Mouse (Mus musculus) forebrain, postnatal 0 days (tissue): ENCODE results near the gene Dkk3. TPM values are rescaled to one million over a fixed set of nuclear protein-coding genes. Genes with fewer than 3 reads are reported as not detected.
A peak's percentile ranks its signal among the peaks of the same experiment; 100 is the strongest.

Experiments used
- ATAC-seq: fragments of 200-750 bp; cut with Nextera tagmentation; 2 replicates; pipeline ENCODE4 v1.8.0; 2017; ENCODE audit warnings: mild to moderate bottlenecking, moderate library complexity
- DNase-seq: peaks from one replicate; pipeline ENCODE4 v3.0.0-alpha.2; 2015
- H3K27ac ChIP-seq: fragments of 300-500 bp; sonication (generic); 2 replicates; pipeline ENCODE4 v1.5.1; 2014; ENCODE audit warnings: low read depth, mild to moderate bottlenecking, antibody characterized with exemption, low read length, moderate library complexity, mixed read lengths
- H3K27me3 ChIP-seq: fragments of 300-500 bp; sonication (generic); 2 replicates; pipeline ENCODE4 v1.6.1; 2014; ENCODE audit warnings: mild to moderate bottlenecking, low read length, mixed read lengths; ENCODE audit not compliant: insufficient read depth
- H3K36me3 ChIP-seq: fragments of 300-500 bp; sonication (generic); 2 replicates; pipeline ENCODE4 v1.6.1; 2014; ENCODE audit warnings: mild to moderate bottlenecking, moderate library complexity; ENCODE audit not compliant: insufficient read depth
- H3K4me1 ChIP-seq: fragments of 300-500 bp; sonication (generic); 2 replicates; pipeline ENCODE4 v1.6.1; 2014; ENCODE audit warnings: antibody characterized with exemption; ENCODE audit not compliant: insufficient read depth
- H3K4me2 ChIP-seq: fragments of 300-500 bp; sonication (generic); 2 replicates; pipeline ENCODE4 v1.6.1; 2014; ENCODE audit warnings: low read depth, mild to moderate bottlenecking, moderate library complexity
- H3K4me3 ChIP-seq: fragments of 300-500 bp; sonication (generic); 2 replicates; pipeline ENCODE4 v1.5.1; 2014; ENCODE audit warnings: low read depth, low read length, mixed read lengths
- H3K9ac ChIP-seq: fragments of 300-500 bp; sonication (generic); 2 replicates; pipeline ENCODE4 v1.6.1; 2014; ENCODE audit warnings: mild to moderate bottlenecking
- H3K9me3 ChIP-seq: fragments of 300-500 bp; sonication (generic); 2 replicates; pipeline ENCODE4 v1.6.1; 2016; ENCODE audit warnings: low read length
- CTCF ChIP-seq: sonication (generic); IDR thresholded peaks from 2 replicates; pipeline ENCODE4 v1.5.1; 2016; ENCODE audit warnings: antibody characterized with exemption, control low read depth, low read depth
- WGBS: fragments of 180-500 bp; shearing (Covaris S2); extraction: QIAGEN DNeasy Blood & Tissue Kit; methylation state at CpG from one replicate; pipeline ENCODE4 v1.1.7; 2014; 5-methylcytosine and 5-hydroxymethylcytosine counted together
- polyA plus RNA-seq: library from polyadenylated mRNA; unstranded; fragments of >200 nt; fragmentation: Nextera tagmentation; extraction: Ambion mirVana; gene quantifications from 2 replicates; pipeline ENCODE4 v1.2.1, GENCODE M21; 2015
- total RNA-seq: library from RNA; depleted of rRNA; stranded (reverse); fragments of >200 nt; gene quantifications from 2 replicates; pipeline ENCODE4 v1.2.3, GENCODE M21; 2014

The Dkk3 gene
- total and polyA plus RNA-seq, 2 experiments from 2014 or later: 49.9 to 50.8 TPM

- Histone ChIP-seq H3K4me3 (no peak overlapping the region), H3K4me2 (0 out of 2 replicates have a peak overlapping the region, but pooled peaks have one; percentile 63), H3K4me1 (peaks cover 9% of the 10 kb centered on the region; the same call in 1 of the 2 replicates), H3K27me3 (no peaks in the 10 kb centered on the region), H3K9ac (no peak overlapping the region), H3K36me3 (no peaks in the 10 kb centered on the region), H3K27ac (0 out of 2 replicates have a peak overlapping the region, but pooled peaks have one; percentile 3), H3K9me3 (no peaks in the 10 kb centered on the region)
- WGBS: 31% methylated on average over 1 of the region's 1 CpGs
- no peak for ATAC-seq
- DNase-seq: no peak
- no peak for TF ChIP-seq CTCF
Measured at GRCm38 (mm10) chr7:112155194-112155593, 3.7 kb downstream of the Dkk3 start.

- TF ChIP-seq CTCF: no peak
- no peak overlapping the region for H3K4me3 ChIP-seq
- H3K27me3 ChIP-seq: no peaks in the 10 kb centered on the region
- H3K27ac ChIP-seq: no peak overlapping the region
- no peaks in the 10 kb centered on the region for H3K9me3 ChIP-seq
- H3K4me1 ChIP-seq: peaks cover 9% of the 10 kb centered on the region; the same call in 1 of the 2 replicates
- WGBS: 73% methylated on average over 4 of the region's 4 CpGs
- no peak overlapping the region; the same call in 1 of the 2 replicates for H3K4me2 ChIP-seq
- H3K9ac ChIP-seq: no peak overlapping the region
- no peak for ATAC-seq
- DNase-seq: peak; percentile 18
- no peaks in the 10 kb centered on the region for H3K36me3 ChIP-seq
Measured at GRCm38 (mm10) chr7:112154445-112154844, 4.4 kb downstream of the Dkk3 start.

- H3K9ac ChIP-seq: no peak overlapping the region
- WGBS: 91% methylated on average over 10 of the region's 10 CpGs
- DNase-seq: no peak
Measured at GRCm38 (mm10) chr7:112149113-112149512, 9.7 kb downstream of the Dkk3 start.

GRCm38 (mm10) chr7:112147979-112148378 is 10.9 kb downstream of the Dkk3 start:
- Histone ChIP-seq H3K4me2 (no peak overlapping the region), H3K27me3 (no peaks in the 10 kb centered on the region), H3K27ac (no peak overlapping the region), H3K4me3 (no peak overlapping the region), H3K9ac (no peak overlapping the region), H3K4me1 (no peaks in the 10 kb centered on the region), H3K9me3 (no peaks in the 10 kb centered on the region), H3K36me3 (no peaks in the 10 kb centered on the region)
- no peak for TF ChIP-seq CTCF
- WGBS: 33% methylated on average over 2 of the region's 2 CpGs
- no peak for DNase-seq
- no peak for ATAC-seq

More at GRCm38 (mm10) chr7:112149113-112149512, 9.7 kb downstream of the Dkk3 start:
- no peak overlapping the region for H3K27ac ChIP-seq
- H3K4me2 ChIP-seq: no peak overlapping the region
- H3K4me3 ChIP-seq: no peak overlapping the region
- H3K4me1 ChIP-seq: peaks cover 6% of the 10 kb centered on the region; the same call in 1 of the 2 replicates
- ATAC-seq: no peak
- no peaks in the 10 kb centered on the region for H3K36me3 ChIP-seq
- no peaks in the 10 kb centered on the region for H3K9me3 ChIP-seq
- H3K27me3 ChIP-seq: no peaks in the 10 kb centered on the region
- no peak for TF ChIP-seq CTCF

- Histone ChIP-seq H3K4me1 (no peaks in the 10 kb centered on the region), H3K4me2 (no peak overlapping the region), H3K36me3 (no peaks in the 10 kb centered on the region), H3K9ac (no peak overlapping the region), H3K27ac (no peak overlapping the region), H3K9me3 (no peaks in the 10 kb centered on the region), H3K27me3 (no peaks in the 10 kb centered on the region), H3K4me3 (no peak overlapping the region)
- DNase-seq: no peak
- WGBS: 47% methylated on average over 11 of the region's 11 CpGs
- TF ChIP-seq CTCF: no peak
- no peak for ATAC-seq
Measured at GRCm38 (mm10) chr7:112144646-112145179, 14.1 kb downstream of the Dkk3 start.

- Histone ChIP-seq H3K9me3 (no peaks in the 10 kb centered on the region), H3K4me1 (no peaks in the 10 kb centered on the region), H3K27ac (no peak overlapping the region), H3K27me3 (no peaks in the 10 kb centered on the region), H3K4me2 (no peak overlapping the region), H3K36me3 (no peaks in the 10 kb centered on the region), H3K4me3 (no peak overlapping the region), H3K9ac (no peak overlapping the region)
- no peak for TF ChIP-seq CTCF
- 50% methylated on average over 4 of the region's 4 CpGs for WGBS
- no peak for ATAC-seq
- no peak for DNase-seq
Measured at GRCm38 (mm10) chr7:112143978-112144377, 14.9 kb downstream of the Dkk3 start.

- DNase-seq (no peak), ATAC-seq (peak; percentile 54)
- no peak overlapping the region; the same call in 1 of the 2 replicates for H3K27ac ChIP-seq
Measured at GRCm38 (mm10) chr7:112143090-112143500, 15.8 kb downstream of the Dkk3 start.

More at GRCm38 (mm10) chr7:112143090-112143500, 15.8 kb downstream of the Dkk3 start:
- Histone ChIP-seq H3K9me3 (no peaks in the 10 kb centered on the region), H3K4me1 (no peaks in the 10 kb centered on the region), H3K9ac (no peak overlapping the region), H3K27me3 (no peaks in the 10 kb centered on the region), H3K4me2 (no peak overlapping the region), H3K36me3 (no peaks in the 10 kb centered on the region), H3K4me3 (no peak overlapping the region)
- WGBS: 28% methylated on average over 7 of the region's 7 CpGs
- no peak for TF ChIP-seq CTCF
